Mouse (Mus musculus): Measurements from ENCODE around the gene Dcxr. TPM values are rescaled to one million over a fixed set of nuclear protein-coding genes. Genes with fewer than 3 reads are reported as not detected.
A peak's percentile ranks its signal among the peaks of the same experiment; 100 is the strongest.

Gene Dcxr
- polyA plus RNA-seq, 1 experiment from 2014 or later = 43.0 TPM

DNA sequence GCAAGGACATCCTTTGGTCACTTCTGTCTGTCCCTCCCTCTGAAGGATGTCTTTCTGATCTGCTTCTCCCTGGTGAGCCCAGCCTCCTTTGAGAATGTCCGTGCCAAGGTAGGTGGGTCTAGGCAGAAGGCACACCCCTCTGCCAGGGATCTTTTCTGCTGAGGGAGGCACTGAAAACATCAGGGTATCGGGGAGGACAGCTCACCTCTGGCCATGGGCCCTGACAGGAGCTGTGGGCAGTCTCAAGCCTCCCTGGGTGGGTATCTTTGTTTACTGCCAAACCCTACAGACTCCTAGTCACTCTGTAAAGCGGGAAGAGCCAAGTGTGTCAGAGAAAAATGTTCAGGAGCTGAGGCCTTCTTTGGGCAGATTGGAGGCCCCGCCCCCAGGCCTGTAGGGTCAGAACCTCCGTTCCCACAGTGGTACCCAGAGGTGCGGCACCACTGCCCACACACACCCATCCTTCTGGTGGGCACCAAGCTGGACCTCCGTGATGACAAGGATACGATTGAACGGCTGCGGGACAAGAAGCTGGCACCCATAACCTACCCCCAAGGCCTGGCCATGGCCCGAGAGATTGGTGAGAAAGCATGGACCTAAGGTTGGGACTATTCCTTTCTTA, 4.2 kb downstream of the Dcxr start:
- Histone ChIP-seq H3K9me3 (replicated peaks; ENCODE audit: control insufficient read depth, low read length) (no peaks in the 10 kb centered on the region), H3K27me3 (ENCODE audit: control insufficient read depth, insufficient read depth, low read length) (no peaks in the 10 kb centered on the region), H3K4me1 (ENCODE audit: control insufficient read depth, insufficient read depth, low read length) (peaks cover 15% of the 10 kb centered on the region), H3K27ac (ENCODE audit: low read length) (no peak overlapping the region), H3K4me2 (ENCODE audit: low read depth, low read length) (no peak overlapping the region), H3K4me3 (replicated peaks; ENCODE audit: low read length) (peak overlapping the region; percentile 64; the same call in 1 of the 2 replicates), H3K36me3 (ENCODE audit: control insufficient read depth, insufficient read depth, low read length) (no peaks in the 10 kb centered on the region; the same call in none of the 2 replicates), H3K9ac (ENCODE audit: low read length) (no peak overlapping the region)
- ATAC-seq (ENCODE audit: insufficient read depth, low FRiP score) = no peak
- 84% methylated on average over 11 of the region's 11 CpGs for WGBS

DNA sequence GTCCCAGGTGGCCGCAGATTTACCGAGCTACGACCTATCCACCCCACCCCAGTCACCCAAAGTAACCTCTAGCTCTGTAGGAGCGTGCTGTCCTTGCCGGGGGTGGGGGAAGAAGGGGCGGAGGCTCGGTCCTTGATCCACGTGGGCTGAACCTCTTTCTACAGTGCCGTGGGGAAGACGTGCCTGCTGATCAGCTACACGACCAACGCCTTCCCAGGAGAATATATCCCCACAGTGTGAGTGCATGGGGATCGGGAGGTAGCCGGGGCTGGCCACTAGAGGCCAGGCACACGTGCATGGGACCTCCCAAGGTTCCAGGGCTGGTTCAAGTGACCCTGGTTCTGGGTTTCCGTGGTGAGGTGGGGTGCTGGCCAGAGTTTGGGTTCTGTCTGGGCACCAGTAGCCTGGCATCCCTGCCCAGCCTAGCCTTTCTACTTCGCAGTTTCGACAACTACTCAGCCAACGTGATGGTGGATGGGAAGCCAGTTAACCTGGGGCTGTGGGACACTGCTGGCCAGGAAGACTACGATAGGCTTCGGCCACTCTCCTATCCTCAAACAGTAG, 4.9 kb downstream of the Dcxr start:
- Histone ChIP-seq H3K9me3 (replicated peaks; ENCODE audit: control insufficient read depth, low read length) (no peaks in the 10 kb centered on the region), H3K36me3 (ENCODE audit: control insufficient read depth, insufficient read depth, low read length) (no peaks in the 10 kb centered on the region; the same call in none of the 2 replicates), H3K27ac (ENCODE audit: low read length) (peak overlapping the region; percentile 67; the same call in 1 of the 2 replicates), H3K4me3 (replicated peaks; ENCODE audit: low read length) (peak overlapping the region; percentile 64), H3K4me1 (ENCODE audit: control insufficient read depth, insufficient read depth, low read length) (peaks cover 15% of the 10 kb centered on the region), H3K4me2 (ENCODE audit: low read depth, low read length) (peak overlapping the region; percentile 98), H3K9ac (ENCODE audit: low read length) (peak overlapping the region; percentile 83), H3K27me3 (ENCODE audit: control insufficient read depth, insufficient read depth, low read length) (no peaks in the 10 kb centered on the region)
- no peak; the same call in 1 of the 2 replicates for ATAC-seq (ENCODE audit: insufficient read depth, low FRiP score)
- 22% methylated on average over 21 of the region's 21 CpGs for WGBS

DNA sequence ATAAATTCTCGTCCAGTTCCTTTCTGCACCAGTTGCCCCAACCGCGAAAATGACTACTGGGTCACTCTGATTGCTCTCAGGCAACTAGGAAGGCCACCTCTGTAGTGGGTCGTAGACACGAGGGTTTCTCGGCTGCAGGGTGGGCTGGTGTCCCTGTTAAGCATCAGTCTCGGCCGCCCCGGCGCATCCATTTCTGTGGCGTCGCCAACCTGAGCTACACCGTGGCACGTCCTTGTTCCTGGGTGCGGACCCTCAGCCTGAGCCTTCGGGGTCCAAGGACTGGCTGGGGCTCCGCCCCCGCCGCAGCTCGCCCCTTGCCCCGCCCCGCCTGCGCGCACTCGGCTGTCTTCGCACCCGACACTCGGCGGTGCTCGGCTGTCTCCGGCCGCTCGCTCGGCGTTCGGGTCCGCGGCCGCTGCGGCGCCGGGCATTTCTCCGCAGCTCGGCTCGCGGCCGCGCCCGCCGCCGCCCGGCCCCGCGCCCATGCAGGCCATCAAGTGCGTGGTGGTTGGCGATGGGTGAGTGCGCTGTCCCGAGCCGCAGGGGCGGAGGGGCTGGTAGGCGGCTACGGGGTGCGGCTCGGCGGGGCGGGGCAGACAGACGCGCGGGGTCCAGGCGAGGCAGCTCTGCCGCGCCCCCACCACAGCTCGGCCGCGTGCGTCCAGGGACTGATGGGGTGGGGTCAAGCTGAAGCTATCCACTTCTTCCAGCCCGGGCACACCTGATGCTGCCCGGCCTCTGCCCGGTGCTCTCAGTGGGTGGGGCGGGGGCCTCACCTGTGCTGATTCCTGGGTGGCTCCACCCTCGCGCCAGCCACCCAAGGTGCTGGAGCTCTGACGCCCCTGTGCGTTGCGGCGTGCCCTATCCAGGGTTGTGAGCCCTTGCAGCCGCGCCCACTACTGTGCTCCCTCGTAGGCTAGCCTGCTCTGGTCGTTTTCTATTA, 5.7 kb downstream of the Dcxr start, which contains the start of gene Rac3:
Rac3 (plus strand) TSS at position 347 of the 943 bp plus-strand sequence.
- H3K27me3 ChIP-seq (ENCODE audit: control insufficient read depth, insufficient read depth, low read length) = no peaks in the 10 kb centered on the region
- H3K9me3 ChIP-seq (replicated peaks; ENCODE audit: control insufficient read depth, low read length) = no peaks in the 10 kb centered on the region
- peak within 1 kb of the TSS; percentile 64 for H3K4me3 ChIP-seq (replicated peaks; ENCODE audit: low read length)
- H3K27ac ChIP-seq (ENCODE audit: low read length) = peak within 1 kb of the TSS; percentile 67
- H3K4me2 ChIP-seq (ENCODE audit: low read depth, low read length) = peak within 1 kb of the TSS; percentile 98
- WGBS = under 1% methylated on average over 90 of the region's 90 CpGs
- H3K4me1 ChIP-seq (ENCODE audit: control insufficient read depth, insufficient read depth, low read length) = peaks cover 14% of the 10 kb centered on the region
- ATAC-seq (ENCODE audit: insufficient read depth, low FRiP score) = peak; percentile 76
- peak within 1 kb of the TSS; percentile 83 for H3K9ac ChIP-seq (ENCODE audit: low read length)
- no peaks in the 10 kb centered on the region; the same call in none of the 2 replicates for H3K36me3 ChIP-seq (ENCODE audit: control insufficient read depth, insufficient read depth, low read length)

GRCm38 (mm10) chr11:120720450-120720849, 6.6 kb downstream of the Dcxr start:
- no peaks in the 10 kb centered on the region; the same call in none of the 2 replicates for H3K36me3 ChIP-seq (ENCODE audit: control insufficient read depth, insufficient read depth, low read length)
- H3K9ac ChIP-seq (ENCODE audit: low read length) = peak overlapping the region; percentile 83
- peaks cover 9% of the 10 kb centered on the region for H3K4me1 ChIP-seq (ENCODE audit: control insufficient read depth, insufficient read depth, low read length)
- ATAC-seq (ENCODE audit: insufficient read depth, low FRiP score) = peak; percentile 32; the same call in 1 of the 2 replicates
- H3K27me3 ChIP-seq (ENCODE audit: control insufficient read depth, insufficient read depth, low read length) = no peaks in the 10 kb centered on the region
- H3K4me2 ChIP-seq (ENCODE audit: low read depth, low read length) = peak overlapping the region; percentile 98
- peak overlapping the region; percentile 64 for H3K4me3 ChIP-seq (replicated peaks; ENCODE audit: low read length)
- peak overlapping the region; percentile 67; the same call in 1 of the 2 replicates for H3K27ac ChIP-seq (ENCODE audit: low read length)
- 15% methylated on average over 17 of the region's 17 CpGs for WGBS
- H3K9me3 ChIP-seq (replicated peaks; ENCODE audit: control insufficient read depth, low read length) = no peaks in the 10 kb centered on the region

DNA sequence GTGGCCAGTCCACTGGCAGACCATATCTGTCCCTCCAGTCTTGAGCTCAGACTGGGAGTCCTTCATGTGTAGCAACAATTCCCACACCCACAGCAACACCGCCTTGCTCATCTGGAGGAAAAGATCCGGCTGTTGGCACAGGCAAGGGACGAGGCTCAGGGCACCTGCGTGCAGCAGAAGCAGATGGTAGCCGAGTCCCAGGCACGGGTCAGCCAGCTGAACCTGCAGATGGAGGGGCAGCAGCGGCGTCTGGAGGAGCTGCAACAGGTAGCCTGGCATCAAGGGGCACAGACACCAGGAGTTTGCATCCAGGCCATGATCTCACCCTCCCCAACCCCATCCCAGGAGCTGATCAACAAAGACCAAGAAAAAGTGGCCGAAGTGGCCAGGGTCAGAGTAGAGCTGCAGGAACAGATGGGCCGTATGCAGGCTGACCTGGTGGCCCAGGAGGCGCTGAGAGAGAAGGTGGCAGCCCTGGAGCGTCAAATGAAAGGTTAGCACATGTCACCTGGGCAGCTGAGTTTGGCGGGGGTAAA, 7.2 kb downstream of the Dcxr start:
- Histone ChIP-seq H3K36me3 (ENCODE audit: control insufficient read depth, insufficient read depth, low read length) (no peaks in the 10 kb centered on the region; the same call in 1 of the 2 replicates), H3K27me3 (ENCODE audit: control insufficient read depth, insufficient read depth, low read length) (no peaks in the 10 kb centered on the region), H3K9ac (ENCODE audit: low read length) (no peak overlapping the region), H3K4me1 (ENCODE audit: control insufficient read depth, insufficient read depth, low read length) (peaks cover 10% of the 10 kb centered on the region), H3K4me3 (replicated peaks; ENCODE audit: low read length) (no peak overlapping the region), H3K27ac (ENCODE audit: low read length) (no peak overlapping the region), H3K4me2 (ENCODE audit: low read depth, low read length) (no peak overlapping the region), H3K9me3 (replicated peaks; ENCODE audit: control insufficient read depth, low read length) (no peaks in the 10 kb centered on the region)
- 88% methylated on average over 13 of the region's 13 CpGs for WGBS
- no peak for ATAC-seq (ENCODE audit: insufficient read depth, low FRiP score)

DNA sequence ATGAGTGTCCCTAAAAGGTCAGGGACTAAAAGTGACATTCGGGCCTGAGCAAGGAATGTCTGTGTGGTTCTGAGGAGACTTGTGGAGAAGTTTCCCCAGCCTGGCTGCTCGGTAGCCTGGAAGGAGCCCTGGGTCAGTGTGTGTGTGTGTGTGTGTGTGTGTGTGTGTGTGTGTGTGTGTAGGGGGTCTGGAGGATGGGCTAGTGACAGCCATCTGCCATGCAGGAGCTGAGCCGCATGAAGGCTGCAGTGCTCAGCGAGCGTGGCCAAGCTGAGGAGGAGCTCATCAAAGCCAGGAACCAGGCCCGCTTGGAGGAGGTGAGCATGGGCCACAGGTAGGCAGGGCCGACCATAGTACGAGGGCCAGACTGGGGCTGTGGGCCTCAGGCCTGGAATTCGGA, 7.8 kb downstream of the Dcxr start:
- Histone ChIP-seq H3K36me3 (ENCODE audit: control insufficient read depth, insufficient read depth, low read length) (no peaks in the 10 kb centered on the region; the same call in 1 of the 2 replicates), H3K4me3 (replicated peaks; ENCODE audit: low read length) (no peak overlapping the region), H3K9me3 (replicated peaks; ENCODE audit: control insufficient read depth, low read length) (no peaks in the 10 kb centered on the region), H3K9ac (ENCODE audit: low read length) (no peak overlapping the region), H3K4me2 (ENCODE audit: low read depth, low read length) (no peak overlapping the region), H3K27me3 (ENCODE audit: control insufficient read depth, insufficient read depth, low read length) (no peaks in the 10 kb centered on the region), H3K27ac (ENCODE audit: low read length) (no peak overlapping the region), H3K4me1 (ENCODE audit: control insufficient read depth, insufficient read depth, low read length) (peaks cover 16% of the 10 kb centered on the region)
- ATAC-seq (ENCODE audit: insufficient read depth, low FRiP score) = no peak
- 89% methylated on average over 9 of the region's 9 CpGs for WGBS

DNA sequence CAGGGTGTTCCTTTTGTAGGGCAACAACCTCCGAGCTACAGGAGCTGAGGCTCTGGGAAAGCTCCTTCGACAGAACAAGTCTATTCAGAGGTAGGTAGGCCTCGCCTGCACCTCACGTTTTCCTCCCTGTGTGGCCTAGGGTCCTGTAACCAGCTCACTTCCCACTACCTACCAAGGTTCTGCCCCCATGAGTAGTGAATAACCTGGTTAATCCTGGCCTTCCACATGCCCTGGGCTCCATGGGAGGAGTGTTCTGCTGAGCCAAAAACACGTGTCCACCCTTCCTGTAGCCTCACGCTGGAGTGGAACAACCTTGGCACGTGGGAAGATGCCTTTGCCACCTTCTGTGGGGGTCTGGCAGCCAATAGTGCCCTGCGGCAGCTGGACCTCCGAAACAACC, 11.9 kb downstream of the Dcxr start:
- no peaks in the 10 kb centered on the region for H3K9me3 ChIP-seq (replicated peaks; ENCODE audit: control insufficient read depth, low read length)
- no peaks in the 10 kb centered on the region for H3K27me3 ChIP-seq (ENCODE audit: control insufficient read depth, insufficient read depth, low read length)
- no peak overlapping the region for H3K27ac ChIP-seq (ENCODE audit: low read length)
- peaks cover 11% of the 10 kb centered on the region; the same call in 1 of the 2 replicates for H3K4me1 ChIP-seq (ENCODE audit: control insufficient read depth, insufficient read depth, low read length)
- H3K4me2 ChIP-seq (ENCODE audit: low read depth, low read length) = 0 out of 2 replicates have a peak overlapping the region, but pooled peaks have one; percentile 79
- no peaks in the 10 kb centered on the region; the same call in 1 of the 2 replicates for H3K36me3 ChIP-seq (ENCODE audit: control insufficient read depth, insufficient read depth, low read length)
- peak overlapping the region; percentile 77; the same call in 1 of the 2 replicates for H3K9ac ChIP-seq (ENCODE audit: low read length)
- 91% methylated on average over 9 of the region's 9 CpGs for WGBS
- ATAC-seq (ENCODE audit: insufficient read depth, low FRiP score) = no peak
- no peak overlapping the region for H3K4me3 ChIP-seq (replicated peaks; ENCODE audit: low read length)

- Histone ChIP-seq H3K9ac (ENCODE audit: low read length) (peak overlapping the region; percentile 77), H3K4me3 (replicated peaks; ENCODE audit: low read length) (peak overlapping the region; percentile 63), H3K4me2 (ENCODE audit: low read depth, low read length) (peak overlapping the region; percentile 79), H3K27me3 (ENCODE audit: control insufficient read depth, insufficient read depth, low read length) (no peaks in the 10 kb centered on the region), H3K9me3 (replicated peaks; ENCODE audit: control insufficient read depth, low read length) (no peaks in the 10 kb centered on the region), H3K36me3 (ENCODE audit: control insufficient read depth, insufficient read depth, low read length) (no peaks in the 10 kb centered on the region; the same call in 1 of the 2 replicates), H3K27ac (ENCODE audit: low read length) (peak overlapping the region; percentile 26; the same call in 1 of the 2 replicates), H3K4me1 (ENCODE audit: control insufficient read depth, insufficient read depth, low read length) (peaks cover 16% of the 10 kb centered on the region)
- WGBS = 44% methylated on average over 10 of the region's 10 CpGs
- ATAC-seq (ENCODE audit: insufficient read depth, low FRiP score) = no peak
Measured at GRCm38 (mm10) chr11:120714546-120714945, 12.5 kb downstream of the Dcxr start.

Measured in stomach, embryonic 16.5 days (tissue).